Mouse (Mus musculus) E14TG2a.4 (cell line): ENCODE results near the gene Zkscan3.

ENCODE experiments used
- CTCF ChIP-seq: conservative IDR thresholded peaks from 2 replicates; pipeline ENCODE4 v1.5.1; 2014; ENCODE audit warnings: low read length
- NANOG ChIP-seq: IDR thresholded peaks from 2 replicates; pipeline ENCODE4 v1.6.1; 2014; ENCODE audit warnings: borderline replicate concordance, low read length, mixed read lengths

DNA sequence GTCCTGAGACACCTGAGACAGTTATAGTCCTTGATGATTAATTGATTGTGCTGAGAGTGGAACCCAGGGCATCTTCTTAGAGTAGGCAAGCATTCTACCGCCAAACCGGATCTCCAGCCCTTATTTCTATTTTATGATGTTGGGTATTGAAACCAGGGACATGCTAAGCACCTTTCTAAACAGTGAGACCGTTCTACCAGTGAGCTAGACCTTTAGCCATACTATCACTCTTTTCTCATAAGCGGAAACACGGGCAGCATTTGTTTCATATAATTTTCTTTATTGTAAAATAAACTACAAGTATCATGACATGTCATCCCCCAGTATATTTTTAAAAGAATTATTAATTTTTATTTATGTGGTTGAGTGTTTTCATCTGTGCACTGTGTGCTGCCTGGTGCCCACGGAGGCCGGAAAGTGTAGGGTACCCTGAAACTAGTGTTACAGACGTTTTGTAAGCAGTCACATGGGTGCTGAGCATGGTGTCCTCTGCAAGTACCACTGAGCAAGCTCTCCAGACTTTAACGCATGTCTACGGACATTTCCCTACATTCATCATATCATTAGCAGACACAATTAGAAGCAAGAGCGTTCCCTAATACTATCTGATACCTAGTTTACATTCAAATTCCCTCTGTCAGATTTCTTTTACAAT is 6.4 kb upstream of the Zkscan3 start:
- TF ChIP-seq CTCF = no peak
- no peak for TF ChIP-seq NANOG
